Mouse (Mus musculus): ENCODE data around the gene Pgpep1l.
"Not testable (repeated sequence)": the region's sequence is repeated elsewhere in the genome, so short reads cannot be mapped to it uniquely, and the experiment has no call there.

The Pgpep1l gene

GRCm38 (mm10) chr7:68283133-68283520, 19.1 kb upstream of the Pgpep1l start:
- DNase-seq (ENCODE audit: low spot score in 2 of 2): not testable (repeated sequence)

- DNase-seq (ENCODE audit: low spot score in 2 of 2): no peak
Observed at GRCm38 (mm10) chr7:68282304-68283132, 18.5 kb upstream of the Pgpep1l start.

- DNase-seq (ENCODE audit: low spot score in 2 of 2): no peak
Observed at GRCm38 (mm10) chr7:68281341-68281740, 17.3 kb upstream of the Pgpep1l start.

GRCm38 (mm10) chr7:68280352-68280869, 16.4 kb upstream of the Pgpep1l start:
- peak in 1 of 2 experiments; percentile 32 for DNase-seq (ENCODE audit: low spot score in 2 of 2)

- DNase-seq (ENCODE audit: low spot score in 2 of 2): no peak
Observed at GRCm38 (mm10) chr7:68279481-68279880, 15.4 kb upstream of the Pgpep1l start.

- DNase-seq (ENCODE audit: low spot score in 2 of 2): no peak
Observed at GRCm38 (mm10) chr7:68278908-68279307, 14.9 kb upstream of the Pgpep1l start.

- DNase-seq (ENCODE audit: low spot score in 2 of 2): no peak
Observed at GRCm38 (mm10) chr7:68278385-68278784, 14.4 kb upstream of the Pgpep1l start.

GRCm38 (mm10) chr7:68277897-68278270, 13.9 kb upstream of the Pgpep1l start:
- DNase-seq (ENCODE audit: low spot score in 2 of 2): no peak

- DNase-seq (ENCODE audit: low spot score in 2 of 2): no peak
Observed at GRCm38 (mm10) chr7:68277054-68277896, 13.2 kb upstream of the Pgpep1l start.

- no peak for DNase-seq (ENCODE audit: low spot score in 2 of 2)
Observed at GRCm38 (mm10) chr7:68275838-68276731, 12.1 kb upstream of the Pgpep1l start.

GRCm38 (mm10) chr7:68275445-68275837, 11.4 kb upstream of the Pgpep1l start:
- not testable (repeated sequence) for DNase-seq (ENCODE audit: low spot score in 2 of 2)

GRCm38 (mm10) chr7:68274951-68275350, 10.9 kb upstream of the Pgpep1l start:
- DNase-seq (ENCODE audit: low spot score in 2 of 2): no peak

GRCm38 (mm10) chr7:68274218-68274617, 10.2 kb upstream of the Pgpep1l start:
- no peak for DNase-seq (ENCODE audit: low spot score in 2 of 2)

- no peak for DNase-seq (ENCODE audit: low spot score in 2 of 2)
Observed at GRCm38 (mm10) chr7:68273515-68273914, 9.5 kb upstream of the Pgpep1l start, which contains the start of gene Fam169b. Fam169b (plus strand) TSS chr7:68273839.

- no peak for DNase-seq (ENCODE audit: low spot score in 2 of 2)
Observed at GRCm38 (mm10) chr7:68272607-68273006, 8.6 kb upstream of the Pgpep1l start.

GRCm38 (mm10) chr7:68271816-68272215, 7.8 kb upstream of the Pgpep1l start:
- DNase-seq (ENCODE audit: low spot score in 2 of 2): no peak

- no peak for DNase-seq (ENCODE audit: low spot score in 2 of 2)
Observed at GRCm38 (mm10) chr7:68270551-68270950, 6.5 kb upstream of the Pgpep1l start.

- no peak for DNase-seq (ENCODE audit: low spot score in 2 of 2)
Observed at GRCm38 (mm10) chr7:68266691-68267090, 2.7 kb upstream of the Pgpep1l start.

- DNase-seq (ENCODE audit: low spot score in 2 of 2): no peak
Observed at GRCm38 (mm10) chr7:68265391-68265790, 1.4 kb upstream of the Pgpep1l start.

- DNase-seq (ENCODE audit: low spot score in 2 of 2): peak; percentile 68 to 84
Observed at GRCm38 (mm10) chr7:68264531-68264930, 498 bp upstream of the Pgpep1l start.

GRCm38 (mm10) chr7:68263346-68264027, 546 bp downstream of the Pgpep1l start:
- DNase-seq (ENCODE audit: low spot score in 2 of 2): no peak
